Mouse (Mus musculus) kidney, adult 2 months (tissue): Measurements from ENCODE around the gene Tbc1d1.

Source experiments
- CTCF ChIP-seq: fragments of 200-500 bp; conservative IDR thresholded peaks from 2 replicates; pipeline ENCODE4 v1.5.1; 2011; ENCODE audit warnings: low read depth, mild to moderate bottlenecking, control low read depth, low read length, moderate library complexity, mixed read lengths; ENCODE audit not compliant: insufficient read depth, insufficient read length
- POLR2A ChIP-seq: fragments of 200-500 bp; IDR thresholded peaks from one replicate; pipeline ENCODE4 v1.6.1; 2011; ENCODE audit warnings: low read depth, low read length, control low read depth

DNA sequence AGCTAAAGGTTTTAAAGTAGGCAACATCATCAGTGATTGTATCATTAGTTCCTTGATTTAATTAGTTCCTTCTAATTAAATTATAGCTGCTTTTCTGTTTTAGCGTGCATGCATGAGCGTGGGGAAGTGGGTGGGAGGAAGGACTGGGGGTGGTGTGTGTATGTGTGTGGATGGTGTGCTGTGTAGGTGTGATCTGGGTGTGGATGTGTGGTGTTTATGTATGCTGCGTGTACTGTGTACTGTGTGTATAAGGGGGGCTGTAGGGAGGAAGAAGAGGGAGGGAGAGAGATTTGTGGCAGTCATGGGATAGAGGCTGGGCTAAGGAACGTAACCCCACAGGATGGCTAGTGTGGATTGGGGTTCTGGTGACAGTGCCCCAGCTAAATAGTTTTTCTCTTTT lies 129.2 kb downstream of the Tbc1d1 start:
- TF ChIP-seq CTCF (no peak), POLR2A (no peak)
